Mouse (Mus musculus) liver, adult 2 months (tissue): Measurements from ENCODE around the gene Rspo1.

Source experiments
- CTCF ChIP-seq: fragments of 200-500 bp; IDR thresholded peaks from 2 replicates; pipeline ENCODE4 v1.5.1; 2011; ENCODE audit warnings: low read depth, low read length, control low read depth
- POLR2A ChIP-seq: fragments of 200-500 bp; IDR thresholded peaks from 2 replicates; pipeline ENCODE4 v1.6.1; 2011; ENCODE audit warnings: low read length, control low read depth; ENCODE audit not compliant: insufficient read depth; ENCODE audit errors: extremely low read depth

DNA sequence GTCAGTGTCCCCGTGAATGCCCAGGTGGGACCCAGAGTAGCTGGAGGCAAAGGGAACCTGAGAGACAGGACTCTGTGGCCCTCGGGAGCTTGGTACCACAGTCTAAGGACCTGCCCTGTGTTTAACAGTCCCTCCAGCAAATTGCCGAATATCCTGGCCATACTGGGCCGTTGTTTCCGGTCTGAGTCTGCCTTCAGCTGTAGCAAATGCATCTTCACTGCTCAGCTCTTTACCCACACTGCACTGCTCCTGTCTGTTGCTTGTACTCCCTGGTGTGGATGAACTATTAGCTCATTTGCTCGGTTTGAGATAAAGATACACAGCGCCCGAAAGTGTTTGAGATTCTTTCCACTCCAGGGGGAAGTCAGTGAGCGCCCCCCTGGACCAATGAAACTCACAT, 2.2 kb downstream of the Rspo1 start:
- TF ChIP-seq CTCF = no peak
- TF ChIP-seq POLR2A = no peak
